Mouse (Mus musculus) Muller cell, postnatal 12 days (primary cell): Measurements from ENCODE around the gene Zfp385c.
A peak's percentile ranks its signal among the peaks of the same experiment; 100 is the strongest.

Source experiments
- DNase-seq: peaks from one replicate; pipeline ENCODE4 v3.0.0-alpha.2; 2015; ENCODE audit errors: inconsistent ontology term

The Zfp385c gene

DNA sequence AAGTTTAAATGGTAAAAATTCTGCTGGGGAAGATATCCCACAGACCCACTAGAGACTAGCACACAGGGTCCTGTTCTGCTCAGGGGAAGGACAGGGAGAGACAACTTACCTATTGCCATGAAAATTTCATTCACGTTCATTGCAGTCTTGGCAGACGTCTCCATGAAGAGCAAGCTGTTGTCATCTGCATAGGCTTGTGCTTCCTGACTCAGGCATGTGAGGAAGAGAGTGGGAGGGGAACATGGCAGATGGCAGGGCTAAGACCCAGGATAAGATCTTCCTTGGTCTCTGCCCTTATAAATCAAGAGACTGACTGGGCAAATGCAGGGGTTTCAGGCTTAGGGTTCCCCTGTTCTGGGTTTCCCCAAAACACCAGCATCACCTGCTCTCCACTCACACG lies 24.4 kb upstream of the Zfp385c start:
- no peak for DNase-seq

DNA sequence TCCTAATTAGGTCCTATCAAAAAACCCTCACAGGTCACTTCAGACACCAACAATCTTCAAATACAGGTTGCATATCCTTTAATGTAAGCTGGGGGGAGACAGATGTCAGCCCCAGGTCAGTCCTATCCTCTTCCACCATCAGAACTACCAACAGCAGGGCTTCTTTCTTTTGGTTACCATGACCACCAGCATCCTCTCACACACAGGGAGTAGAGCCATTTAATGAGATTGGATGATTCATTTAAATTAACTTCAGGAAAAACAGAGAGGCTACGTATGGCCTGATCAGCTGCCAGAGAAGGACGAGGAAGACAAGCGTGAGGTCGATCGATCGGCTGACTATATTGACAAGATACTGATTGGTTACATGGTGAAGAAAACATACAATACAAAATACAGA lies 22.7 kb upstream of the Zfp385c start:
- DNase-seq: no peak

DNA sequence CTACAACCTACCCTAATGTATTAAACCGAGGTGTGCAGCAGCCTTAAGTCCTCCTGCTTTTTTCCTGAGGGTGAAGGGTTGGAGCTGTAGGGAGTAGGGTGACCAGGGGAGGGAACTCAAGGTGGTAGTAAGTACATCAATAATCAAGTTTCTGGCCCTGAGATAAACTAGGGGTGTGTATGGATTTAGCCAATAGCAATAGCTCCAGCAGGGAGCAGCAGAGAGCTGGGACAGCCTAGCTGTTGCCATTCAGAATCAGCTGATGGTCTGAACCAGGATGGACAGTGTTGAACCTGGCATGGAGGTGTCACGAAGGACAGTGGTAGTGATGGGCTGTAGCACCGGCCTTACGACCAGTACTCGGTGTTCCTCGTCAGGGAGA lies 22.3 kb upstream of the Zfp385c start:
- DNase-seq: peak; percentile 59

DNA sequence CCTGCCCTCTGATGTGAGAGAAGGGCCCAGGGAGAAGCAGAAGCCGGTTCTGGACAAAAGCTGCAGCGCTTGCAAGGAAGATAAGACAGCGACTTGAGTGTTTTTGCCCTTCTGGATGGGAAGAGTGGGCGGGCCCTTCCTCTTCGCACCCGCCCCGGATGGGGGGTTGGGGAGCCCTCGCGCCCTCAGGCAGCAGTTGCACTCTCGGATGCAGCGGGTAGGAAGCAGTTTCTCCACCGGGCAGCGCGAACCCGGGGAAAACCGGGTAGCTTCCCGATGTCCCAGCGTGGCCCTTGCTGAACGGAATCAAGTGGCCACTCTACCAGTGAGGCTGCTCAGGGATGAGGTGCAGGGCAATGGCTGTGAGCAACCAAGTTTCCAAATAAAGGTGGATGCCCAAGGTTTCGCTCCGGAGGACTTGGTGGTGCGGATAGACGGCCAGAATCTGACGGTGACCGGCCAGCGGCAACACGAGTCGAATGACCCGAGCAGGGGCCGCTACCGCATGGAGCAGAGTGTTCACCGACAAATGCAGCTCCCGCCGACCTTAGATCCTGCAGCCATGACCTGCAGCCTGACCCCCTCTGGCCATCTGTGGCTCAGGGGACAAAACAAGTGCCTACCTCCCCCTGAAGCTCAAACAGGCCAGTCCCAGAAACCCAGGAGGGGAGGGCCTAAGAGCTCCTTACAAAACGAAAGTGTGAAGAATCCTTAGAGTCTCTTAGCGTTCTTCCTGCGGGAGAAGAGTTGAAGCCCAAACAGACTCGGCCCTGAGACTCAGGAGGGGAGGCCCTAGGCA lies 21.7 kb upstream of the Zfp385c start, which contains the start of gene Hspb9:
Gene Hspb9, plus strand, starts transcription at position 116 of the 799 bp plus-strand sequence.
- DNase-seq: no peak

DNA sequence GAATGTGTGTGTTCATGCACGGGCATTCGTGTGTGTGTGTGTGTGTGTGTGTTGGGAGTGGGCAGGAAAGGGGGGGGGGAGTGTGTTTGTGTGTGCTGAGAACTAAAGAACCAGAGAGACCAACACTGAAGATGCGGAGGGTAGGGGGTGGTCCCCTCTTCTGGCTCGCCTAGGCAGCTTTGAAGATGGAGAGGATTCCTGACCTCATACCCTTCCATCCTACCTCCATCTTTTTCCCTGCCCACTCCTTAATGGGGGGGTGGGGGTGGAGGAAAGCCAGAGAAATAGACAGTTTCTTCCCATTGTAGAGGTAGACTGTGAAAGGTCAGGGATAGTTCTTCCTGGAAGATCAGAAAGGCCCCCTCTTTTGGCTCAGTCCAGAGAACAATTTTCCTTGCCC lies 20.9 kb upstream of the Zfp385c start:
- no peak for DNase-seq

DNA sequence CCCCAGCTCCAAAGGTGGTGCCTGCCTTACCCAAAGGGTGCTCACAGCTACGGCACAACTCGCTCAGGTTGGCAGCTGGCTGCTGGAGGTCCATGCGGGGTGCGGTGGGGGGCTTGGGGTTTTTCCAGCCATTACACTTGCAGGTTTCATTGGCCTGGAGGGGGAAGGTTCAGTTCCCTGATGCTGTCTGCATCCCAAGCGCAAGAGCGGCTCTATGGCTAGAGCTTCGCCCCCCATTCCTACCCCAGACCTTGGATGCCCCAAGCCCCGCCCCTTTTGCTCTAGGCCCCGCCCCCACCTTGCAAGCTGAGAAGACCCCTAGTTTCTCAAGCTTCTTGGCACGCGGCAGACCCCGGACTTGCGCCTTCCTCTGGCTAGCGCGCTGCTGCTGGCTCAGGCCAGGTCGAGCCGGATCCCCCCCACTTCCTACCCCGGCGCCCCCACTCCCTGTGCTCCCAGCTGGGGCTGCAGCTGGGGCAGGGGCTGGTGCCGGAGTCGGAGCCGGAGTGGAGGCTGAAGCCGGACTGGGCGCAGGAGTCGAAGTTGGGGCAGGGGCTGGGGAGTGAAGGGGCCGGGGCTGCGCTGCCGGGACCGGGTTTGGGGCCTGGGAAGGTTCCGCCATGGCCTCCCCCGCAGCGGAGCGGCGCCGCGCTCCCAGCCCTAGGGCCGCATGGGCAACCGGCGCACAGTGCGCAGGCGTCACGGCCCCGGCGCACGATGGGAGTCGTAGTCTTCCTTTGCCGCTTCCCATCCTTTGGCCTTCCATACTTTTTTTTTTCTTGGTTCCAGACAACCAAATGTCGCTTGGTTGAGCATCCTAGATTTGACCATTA lies 19.7 kb upstream of the Zfp385c start, which contains the start of gene Kat2a:
Gene Kat2a, minus strand, starts transcription at position 683 of the 833 bp plus-strand sequence.
- peak; percentile 86 for DNase-seq

DNA sequence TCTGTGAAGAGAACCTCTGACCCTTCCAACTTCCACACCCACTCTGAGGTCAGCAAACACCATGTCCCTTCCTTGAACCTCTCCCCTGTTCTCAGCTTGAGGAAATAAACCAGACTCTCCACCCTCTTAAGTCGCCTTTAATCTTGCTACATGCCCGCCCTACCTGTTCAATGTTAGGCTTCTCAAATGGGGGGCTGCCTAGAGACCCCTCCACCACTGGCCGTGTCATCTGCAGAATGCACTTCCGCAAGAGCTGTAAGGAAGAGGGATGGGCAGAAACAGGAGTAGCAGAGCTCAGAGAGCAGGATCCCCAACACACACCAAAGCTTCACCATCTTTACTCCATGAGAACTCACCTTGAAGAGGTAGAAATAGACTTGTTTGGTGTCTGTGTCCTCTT lies 18.7 kb upstream of the Zfp385c start:
- DNase-seq: no peak

DNA sequence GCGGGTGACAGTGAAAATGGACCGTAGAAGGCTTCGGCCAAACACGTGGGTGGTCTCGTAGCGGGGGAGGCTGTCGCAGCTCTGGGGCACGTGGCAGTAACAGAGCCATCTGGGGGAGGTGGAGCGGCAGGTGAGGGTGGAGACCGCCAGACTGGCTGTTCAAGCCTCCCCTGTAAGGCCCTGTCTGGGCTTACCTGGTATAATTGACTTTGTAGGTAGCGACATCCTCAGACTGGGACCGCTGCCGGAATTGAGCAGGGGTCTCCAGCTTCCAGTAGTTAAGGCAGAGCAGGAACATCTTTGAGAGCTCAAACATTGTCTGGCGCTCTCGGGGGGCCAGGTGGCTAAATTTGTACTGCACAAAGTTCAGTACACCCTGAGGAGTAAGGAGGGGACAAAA lies 18.3 kb upstream of the Zfp385c start:
- no peak for DNase-seq

DNA sequence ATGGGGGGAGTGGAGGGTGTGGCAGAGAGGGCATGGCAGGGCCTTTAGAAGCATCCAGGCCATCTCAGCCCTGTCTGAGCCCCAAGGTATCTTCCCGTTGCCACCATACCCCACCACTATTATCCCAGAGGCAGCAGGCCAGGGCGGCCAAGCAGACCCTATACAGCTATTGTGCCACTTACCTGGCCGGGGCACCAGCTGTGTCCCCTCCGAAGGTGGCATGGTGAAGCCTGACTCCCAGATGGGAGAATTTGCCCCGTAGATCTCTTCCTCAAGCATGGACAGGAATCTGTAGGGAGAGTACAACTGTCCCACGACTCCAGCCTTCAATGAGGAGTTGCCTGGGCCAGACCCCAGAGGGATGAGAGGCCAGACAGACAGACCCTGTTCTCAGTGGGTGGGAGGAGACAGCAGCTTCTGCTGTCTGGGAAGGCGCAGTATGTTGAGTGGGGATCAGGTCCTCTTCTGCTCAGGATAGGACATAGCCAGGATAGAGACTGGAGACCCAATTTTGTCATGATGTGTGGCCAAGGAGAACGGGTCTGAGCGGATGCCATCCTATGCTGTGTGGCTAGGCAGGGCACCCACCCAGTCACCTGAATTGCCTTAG lies 17.1 kb upstream of the Zfp385c start:
- no peak for DNase-seq

DNA sequence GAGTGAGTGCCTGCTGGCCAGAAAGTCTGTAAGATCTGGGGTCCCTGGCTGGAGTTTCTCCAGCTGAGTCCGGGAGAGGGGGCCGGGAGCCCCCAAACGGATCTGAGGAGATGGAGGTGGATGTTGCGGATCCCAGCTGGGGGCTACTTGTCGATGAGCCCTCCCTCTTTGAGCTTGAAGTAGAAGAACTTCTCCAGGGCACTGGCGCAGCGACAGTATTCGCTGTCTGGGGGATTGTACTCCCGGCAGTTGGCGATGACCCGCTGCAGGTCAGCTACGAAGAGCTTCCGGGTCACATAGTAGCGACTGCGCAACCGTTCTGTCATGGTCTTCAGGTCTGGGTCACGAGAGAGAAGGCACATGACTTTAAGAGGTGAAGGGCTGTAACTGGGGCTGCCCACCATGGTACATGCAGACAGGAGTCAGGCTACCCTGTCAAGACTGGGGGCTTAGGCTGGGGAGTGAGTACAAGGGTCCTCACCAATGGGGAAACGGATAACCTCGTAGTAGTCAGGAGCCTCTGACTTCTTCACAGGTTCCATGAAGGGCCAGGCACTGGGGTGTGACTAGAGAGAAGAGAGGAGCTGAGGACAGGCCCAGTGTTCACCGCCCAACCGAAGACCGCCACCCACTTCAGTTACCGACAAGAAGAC lies 13.0 kb upstream of the Zfp385c start:
- no peak for DNase-seq

DNA sequence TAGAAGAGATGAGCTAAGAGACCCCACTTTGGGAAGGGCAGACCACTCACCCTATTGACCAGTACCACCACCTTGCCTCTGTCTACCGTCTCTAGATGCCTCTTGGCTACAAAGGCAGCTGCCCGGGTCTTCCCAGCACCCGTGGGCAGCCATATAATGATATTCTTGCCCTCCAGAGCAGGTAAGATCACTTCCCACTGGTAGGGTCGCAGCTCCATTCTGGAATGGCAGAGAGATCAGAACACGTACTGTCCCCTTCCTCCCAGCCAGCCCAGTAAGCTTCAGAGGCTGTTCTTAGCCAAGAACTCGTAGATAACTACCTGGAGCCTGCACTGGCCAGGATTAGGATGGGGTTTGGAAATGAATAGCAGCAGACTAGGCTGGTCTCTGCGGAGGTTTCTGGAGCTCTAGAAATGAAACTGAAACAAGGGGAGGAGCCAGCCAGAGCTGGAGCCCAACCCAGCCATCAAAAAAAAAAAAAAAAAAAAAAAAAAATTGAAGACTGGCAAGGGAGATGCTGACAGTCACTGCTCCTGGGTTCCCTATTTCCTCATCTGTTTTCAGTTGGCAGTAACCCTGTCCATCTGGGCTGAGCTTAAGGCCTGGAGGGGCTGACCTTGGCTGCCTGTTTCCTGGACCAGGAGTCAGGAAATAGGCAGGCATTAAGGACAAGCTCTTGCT lies 11.7 kb upstream of the Zfp385c start, which contains the start of gene Dhx58:
Gene Dhx58, minus strand, starts transcription at position 421 of the 681 bp plus-strand sequence.
- DNase-seq: peak; percentile 47

DNA sequence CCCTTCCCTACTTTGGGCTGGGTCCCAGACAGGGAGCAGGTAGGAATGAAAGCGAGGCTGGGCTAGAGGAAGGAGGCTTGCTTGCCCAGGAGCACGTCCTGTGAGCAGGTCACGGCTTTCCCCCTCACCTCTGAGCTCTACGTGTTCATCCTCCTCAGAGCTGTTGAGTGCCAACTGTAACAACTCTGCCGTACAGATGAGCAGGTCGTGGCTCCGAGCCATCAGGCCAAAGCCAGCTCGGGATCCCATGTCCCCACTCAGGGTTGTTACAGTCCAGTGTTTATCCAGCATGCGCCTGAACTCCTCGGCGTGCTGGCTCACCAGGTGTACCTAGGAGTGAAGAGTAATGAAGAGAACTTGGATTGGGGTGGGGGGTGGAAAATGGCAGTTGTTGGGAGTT lies 11.1 kb upstream of the Zfp385c start:
- no peak for DNase-seq

DNA sequence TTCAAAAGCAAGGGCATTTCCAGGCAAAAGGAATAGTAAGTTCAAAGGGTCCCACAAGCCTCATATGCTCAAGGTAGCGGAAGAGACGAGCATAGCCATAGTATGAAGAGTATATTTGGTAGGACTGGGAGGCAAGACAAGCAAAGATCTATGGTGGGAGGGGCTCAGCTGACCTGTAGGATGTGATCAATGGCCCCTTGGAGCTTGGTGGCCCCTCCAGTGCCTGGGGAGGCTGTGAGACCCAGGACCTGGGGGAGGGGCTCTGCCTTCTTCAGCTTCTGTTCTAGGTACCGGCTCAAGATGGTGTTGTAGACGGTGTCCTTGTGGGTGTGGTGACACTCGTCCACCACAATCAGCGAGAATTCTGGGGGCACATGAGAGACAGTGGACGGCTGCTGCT lies 10.7 kb upstream of the Zfp385c start:
- no peak for DNase-seq

DNA sequence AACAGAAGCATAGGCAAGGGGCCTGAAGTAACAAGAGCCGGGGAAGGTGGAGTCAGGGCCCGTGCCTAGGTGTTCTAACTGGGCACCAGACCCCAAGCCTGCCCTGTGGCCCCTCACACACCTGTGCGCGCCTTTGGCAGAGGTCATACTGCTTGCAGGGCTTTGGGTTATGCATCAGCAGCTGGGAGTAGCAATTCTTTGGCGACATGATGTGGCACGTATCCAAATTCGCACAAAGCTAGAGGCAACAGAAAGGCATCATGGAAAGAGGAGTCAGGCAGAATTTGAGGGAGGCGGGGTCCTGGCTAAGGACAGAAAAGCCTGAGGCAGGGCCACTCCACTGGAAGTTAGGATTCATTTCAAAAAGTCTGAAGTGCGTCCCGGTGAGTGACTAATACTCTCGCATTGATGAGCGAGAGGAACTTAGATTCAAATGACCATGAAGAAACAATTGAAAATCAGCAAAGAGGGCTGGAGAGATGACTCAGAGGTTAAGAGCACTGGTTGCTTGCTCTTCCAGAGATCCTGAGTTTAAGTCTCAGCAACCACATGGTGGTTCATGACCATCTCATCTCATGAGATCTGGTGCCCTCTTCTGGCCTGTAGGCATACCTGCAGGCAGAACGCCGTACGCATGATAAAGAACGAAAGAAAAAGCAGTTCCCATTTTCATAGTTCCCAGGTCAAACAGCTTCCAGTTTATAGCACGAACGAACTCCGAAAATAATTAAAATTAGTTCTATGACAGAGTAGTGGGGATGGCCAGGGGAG lies 10.0 kb upstream of the Zfp385c start:
- DNase-seq: peak; percentile 90

DNA sequence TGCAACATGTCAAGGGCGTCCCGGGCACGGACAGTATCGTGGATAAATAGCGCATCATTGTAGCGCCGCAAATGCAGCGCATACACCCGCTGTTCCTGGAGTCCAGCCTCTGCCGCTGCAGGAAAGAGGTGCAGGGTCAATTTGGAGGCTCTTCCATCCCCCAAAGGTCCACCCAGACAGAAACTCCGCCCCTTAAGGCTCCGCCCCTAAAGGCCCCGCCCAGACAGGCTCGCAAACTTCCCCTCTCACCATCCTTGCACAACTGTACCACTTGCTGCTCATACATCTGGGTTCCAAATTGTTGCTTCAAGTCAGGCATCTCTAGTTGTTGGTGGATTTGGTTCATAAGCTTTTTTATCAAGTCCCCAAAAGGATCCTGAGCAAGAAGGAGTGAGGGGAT lies 9.0 kb upstream of the Zfp385c start:
- peak; percentile 33 for DNase-seq

DNA sequence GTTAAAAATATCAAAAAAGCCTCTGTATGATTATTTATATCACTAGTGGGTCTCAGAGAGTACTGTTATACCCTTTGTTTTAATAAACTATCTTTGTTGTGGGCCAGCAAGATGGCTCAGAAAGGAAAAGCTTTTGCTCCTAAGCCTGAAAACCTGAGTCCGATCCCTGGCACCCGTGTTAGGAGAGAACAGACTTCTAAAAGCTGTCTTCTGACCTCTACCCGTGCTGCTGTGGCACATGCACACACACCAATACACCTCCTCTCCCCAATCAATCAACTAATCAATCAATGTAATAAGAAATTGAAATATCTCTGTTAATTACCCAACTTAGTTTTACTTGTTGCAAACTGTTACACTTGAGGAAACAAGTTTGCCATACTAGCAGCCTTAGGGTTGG lies 8.5 kb upstream of the Zfp385c start:
- DNase-seq: no peak

DNA sequence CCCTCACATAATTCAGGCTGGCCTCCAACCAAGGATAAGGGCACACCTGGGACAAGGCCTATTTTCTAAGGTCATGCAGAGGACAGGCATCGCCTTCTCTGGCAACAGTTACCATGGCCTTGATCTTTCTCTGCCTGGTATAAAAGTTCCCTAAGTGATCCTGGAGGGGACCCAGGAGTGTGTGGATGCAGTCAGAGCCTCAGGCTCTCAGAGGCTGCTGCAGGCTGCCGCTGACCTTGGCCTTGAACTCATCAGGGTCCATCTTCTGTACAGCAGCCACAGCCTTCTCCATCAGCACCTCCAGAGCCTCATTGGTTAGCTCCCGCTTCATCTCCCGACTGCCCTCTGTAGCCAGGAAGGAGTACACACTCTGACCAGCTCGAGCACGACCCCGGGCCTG lies 5.7 kb upstream of the Zfp385c start:
- no peak for DNase-seq

DNA sequence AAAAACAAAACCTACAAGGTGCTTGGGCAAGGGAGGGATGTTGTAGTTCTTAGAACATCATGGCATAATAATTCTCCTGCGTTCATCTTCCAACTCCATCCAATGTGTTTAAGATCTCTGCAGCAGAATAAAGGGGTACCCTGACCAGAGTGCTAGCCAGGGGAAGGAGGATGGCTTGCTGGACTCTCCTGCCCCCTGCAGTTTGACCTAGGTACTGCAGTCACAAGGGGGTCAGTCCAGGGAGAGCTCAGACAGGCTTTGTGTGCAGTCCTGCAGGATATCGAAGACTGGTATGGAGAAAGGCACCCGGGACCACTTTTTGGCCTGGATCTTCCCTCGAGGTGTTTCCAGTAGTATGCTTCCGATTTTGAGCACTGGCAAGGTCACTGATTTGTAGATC lies 2.7 kb upstream of the Zfp385c start:
- DNase-seq: peak; percentile 51

DNA sequence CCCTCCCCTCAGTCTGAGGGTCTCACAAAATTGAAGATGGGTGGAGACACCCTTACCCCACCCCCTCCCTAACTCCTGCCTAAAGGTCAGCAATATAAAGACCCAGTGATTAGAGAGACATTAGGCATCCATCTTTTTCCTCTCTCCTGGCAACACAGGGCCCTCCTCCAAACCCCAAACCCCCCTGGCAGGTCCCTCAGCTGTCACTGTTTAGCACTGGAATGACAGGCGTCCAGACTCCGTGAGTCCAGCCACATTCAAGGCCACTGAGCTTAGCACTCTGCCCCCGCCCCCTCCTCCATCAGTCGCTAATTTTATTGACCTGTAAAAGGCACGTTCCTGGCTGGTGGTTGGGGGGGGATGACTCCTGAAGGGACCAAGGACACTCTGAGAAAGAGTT lies 899 bp upstream of the Zfp385c start:
- DNase-seq: no peak

DNA sequence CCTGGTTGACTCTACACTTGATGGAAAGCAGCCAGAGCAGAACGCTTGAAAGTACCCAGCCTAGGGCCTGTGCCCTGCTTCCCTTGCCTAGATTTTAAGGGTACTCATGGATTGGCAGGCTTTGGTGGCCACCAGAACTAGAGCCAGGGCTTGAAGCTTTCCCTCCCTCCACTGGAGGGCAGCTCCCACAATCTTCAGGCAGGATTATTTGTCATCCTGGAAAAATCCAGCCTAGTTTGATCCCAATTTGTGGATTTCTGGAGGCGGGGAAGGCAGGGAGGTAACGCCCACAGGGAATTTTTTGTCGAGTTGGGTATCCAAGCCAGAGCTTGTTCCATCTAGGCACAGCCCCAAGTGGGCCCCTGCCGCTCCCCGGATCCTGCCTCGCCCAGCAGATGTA lies 1.9 kb downstream of the Zfp385c start:
- no peak for DNase-seq

DNA sequence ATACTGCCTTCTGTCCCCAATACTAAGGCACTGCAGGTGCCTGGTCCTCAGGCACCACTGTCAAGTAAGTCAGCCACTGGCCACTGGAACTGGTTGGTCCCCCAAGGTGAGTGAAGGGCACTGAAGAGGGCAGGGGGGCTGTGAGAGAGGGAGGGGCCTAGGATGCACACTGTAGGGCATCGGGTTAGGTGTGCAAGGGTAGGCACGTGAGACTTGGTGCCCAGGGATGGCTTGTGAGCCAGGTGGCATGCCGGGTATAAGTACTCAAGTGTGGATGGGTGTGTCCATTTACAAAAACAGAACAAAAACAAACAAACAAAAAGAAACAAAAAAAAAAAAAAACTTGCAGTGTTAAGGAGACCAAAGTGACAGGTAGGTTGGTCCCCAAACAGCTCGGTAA lies 3.8 kb downstream of the Zfp385c start:
- DNase-seq: no peak
